Mouse (Mus musculus) ES-E14 (cell line): ENCODE measurements around the gene Fscn1. TPM values are rescaled to one million over a fixed set of nuclear protein-coding genes. Genes with fewer than 3 reads are reported as not detected.

Source experiments
- DNase-seq: peaks from one replicate; pipeline ENCODE4 v3.0.0-alpha.2; 2013; ENCODE audit warnings: low read depth, low spot score
- H3K27ac ChIP-seq: 2 replicates; pipeline ENCODE4 v1.5.1; 2012; ENCODE audit warnings: low read depth, mild to moderate bottlenecking, low read length, moderate library complexity, mixed read lengths; ENCODE audit not compliant: poor library complexity, insufficient read depth, severe bottlenecking
- H3K36me3 ChIP-seq: 2 replicates; pipeline ENCODE4 v1.6.1; 2012; ENCODE audit warnings: mild to moderate bottlenecking, low read length, moderate library complexity, mixed read lengths; ENCODE audit not compliant: control insufficient read depth, poor library complexity, insufficient read depth, severe bottlenecking
- H3K4me1 ChIP-seq, 2 experiments: fragments of 150-350 bp in 1 of 2; sonication (generic) in 1 of 2; 2 replicates each; pipeline ENCODE4 v1.6.1; 2012; ENCODE audit warnings: low read length in 2 of 2, mild to moderate bottlenecking in 1 of 2, mixed read lengths in 1 of 2; ENCODE audit not compliant: control insufficient read depth in 2 of 2, insufficient read depth in 2 of 2, poor library complexity in 1 of 2
- H3K4me3 ChIP-seq, 2 experiments: fragments of 150-350 bp in 1 of 2; sonication (generic) in 1 of 2; 2 replicates each; pipeline ENCODE4 v1.5.1; 2012; ENCODE audit warnings: low read length in 2 of 2, low read depth in 1 of 2, mild to moderate bottlenecking in 1 of 2, mixed read lengths in 1 of 2; ENCODE audit not compliant: insufficient read depth in 1 of 2, poor library complexity in 1 of 2, severe bottlenecking in 1 of 2
- H3K9ac ChIP-seq: 2 replicates; pipeline ENCODE4 v1.6.1; 2012; ENCODE audit warnings: low read depth, mild to moderate bottlenecking, low read length, mixed read lengths; ENCODE audit not compliant: poor library complexity, insufficient read depth, severe bottlenecking
- H3K9me3 ChIP-seq: fragments of 150-350 bp; sonication (generic); 2 replicates; pipeline ENCODE4 v1.6.1; 2012; ENCODE audit warnings: low read depth, mild to moderate bottlenecking, low read length; ENCODE audit not compliant: control insufficient read depth, insufficient read depth
- CHD2 ChIP-seq: IDR thresholded peaks from 2 replicates; pipeline ENCODE4 v1.6.1; 2014; ENCODE audit warnings: mild to moderate bottlenecking, low read depth, low read length, inconsistent platforms
- HCFC1 ChIP-seq: IDR thresholded peaks from 2 replicates; pipeline ENCODE4 v1.6.1; 2012; ENCODE audit warnings: low read length, inconsistent platforms, borderline replicate concordance; ENCODE audit not compliant: insufficient read depth
- MAFK ChIP-seq: IDR thresholded peaks from 2 replicates; pipeline ENCODE4 v1.6.1; 2014; ENCODE audit warnings: mild to moderate bottlenecking, low read depth, low read length, inconsistent platforms; ENCODE audit not compliant: insufficient read depth
- ZC3H11A ChIP-seq: IDR thresholded peaks from 2 replicates; pipeline ENCODE4 v1.6.1; 2012; ENCODE audit warnings: low read depth, mild to moderate bottlenecking, inconsistent platforms, low read length, borderline replicate concordance
- ZNF384 ChIP-seq: IDR thresholded peaks from 2 replicates; pipeline ENCODE4 v1.6.1; 2012; ENCODE audit warnings: low read depth, low read length, inconsistent platforms
- in situ Hi-C, 2 experiments: fragments of 600-800 bp; cut with MboI; formaldehyde crosslinking; loops; one replicate each; pipeline ENCODE4 v1.15.1; 2025; ENCODE audit warnings: low sequenced_read_pairs in 2 of 2, inconsistent platforms in 1 of 2; ENCODE audit not compliant: unreplicated experiment in 2 of 2
- total RNA-seq: library from RNA; depleted of rRNA; stranded (reverse); fragments of 300-350 nt; gene quantifications from 2 replicates; pipeline ENCODE4 v1.2.3, GENCODE M21; 2012

Gene Fscn1
- total RNA-seq, 1 experiment, result 310 TPM

DNA sequence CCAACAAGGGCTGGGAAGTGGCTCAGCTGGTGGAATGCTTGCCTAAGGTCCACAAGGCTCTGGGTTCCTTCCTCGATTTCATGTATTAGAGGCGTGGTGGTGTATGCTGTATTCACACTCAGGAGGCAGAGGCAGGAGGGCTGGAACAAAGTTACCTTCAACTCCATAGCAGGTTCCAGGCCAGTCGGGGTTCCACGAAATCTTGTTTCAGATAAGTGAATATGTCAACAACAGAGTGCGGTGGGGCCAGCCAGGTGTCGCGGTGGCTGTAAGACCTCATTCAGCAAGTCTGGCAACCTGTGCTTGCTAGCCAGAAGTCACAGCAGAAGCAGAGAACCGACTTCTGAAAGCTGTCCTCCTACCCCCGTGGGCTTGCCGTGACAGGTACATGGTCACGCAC, 44.9 kb upstream of the Fscn1 start:
- no peak for TF ChIP-seq HCFC1
- no peak for TF ChIP-seq MAFK
- no peak for TF ChIP-seq CHD2
- TF ChIP-seq ZNF384, result no peak
- TF ChIP-seq ZC3H11A, result no peak
- no peak for DNase-seq

GRCm38 (mm10) chr5:142916593-142916992, 43.5 kb upstream of the Fscn1 start:
- Histone ChIP-seq H3K4me3 (no peak overlapping the region), H3K36me3 (no peaks in the 10 kb centered on the region), H3K9me3 (no peaks in the 10 kb centered on the region), H3K9ac (no peak overlapping the region), H3K27ac (no peak overlapping the region), H3K4me1 (peaks cover 4 to 22% of the 10 kb centered on the region in 2 experiments; a peak in 3 of 4 replicates)
- no peak for DNase-seq
- in situ Hi-C loops, result no loop called here
- TF ChIP-seq MAFK, result no peak
- TF ChIP-seq ZNF384, result no peak
- TF ChIP-seq ZC3H11A, result no peak
- no peak for TF ChIP-seq CHD2
- no peak for TF ChIP-seq HCFC1

More for the DNA sequence above, 44.9 kb upstream of the Fscn1 start:
- Histone ChIP-seq H3K9ac (no peak overlapping the region), H3K9me3 (no peaks in the 10 kb centered on the region), H3K36me3 (no peaks in the 10 kb centered on the region), H3K4me3 (no peak overlapping the region), H3K4me1 (peaks cover 0 to 18% of the 10 kb centered on the region in 2 experiments; a peak in 2 of 4 replicates), H3K27ac (no peak overlapping the region)
- in situ Hi-C loops, result no loop called here

DNA sequence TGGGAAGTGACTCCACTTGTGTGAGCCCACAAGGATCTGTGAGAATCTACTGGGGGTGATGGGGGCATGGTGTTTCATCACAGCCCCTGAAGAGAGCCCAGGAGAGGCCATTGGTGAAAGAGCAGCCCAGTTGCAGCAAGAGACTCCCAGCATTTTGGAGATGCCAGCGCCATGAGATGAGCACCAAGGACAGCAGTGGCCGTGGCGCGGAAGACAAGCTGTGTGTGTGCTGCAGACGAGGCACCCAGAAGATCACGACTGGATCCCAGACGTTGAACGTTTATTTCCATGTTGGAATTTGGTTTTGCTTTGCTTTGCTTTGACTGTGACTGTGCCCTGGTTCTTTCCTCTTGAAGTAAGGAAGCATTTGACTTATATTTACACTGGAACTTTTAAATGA, 42.7 kb upstream of the Fscn1 start:
- in situ Hi-C loops, result no loop called here
- peaks cover 4 to 23% of the 10 kb centered on the region in 2 experiments; a peak in 3 of 4 replicates for H3K4me1 ChIP-seq

GRCm38 (mm10) chr5:142920311-142921073, 39.7 kb upstream of the Fscn1 start:
- H3K9ac ChIP-seq, result 0 out of 2 replicates have a peak overlapping the region, but pooled peaks have one; percentile 12
- H3K9me3 ChIP-seq, result no peaks in the 10 kb centered on the region
- DNase-seq, result no peak
- H3K27ac ChIP-seq, result peak overlapping the region; percentile 77
- TF ChIP-seq ZNF384, result no peak
- no peak for TF ChIP-seq HCFC1
- no peak for TF ChIP-seq MAFK
- peaks cover 7 to 32% of the 10 kb centered on the region in 2 experiments; a peak in 3 of 4 replicates for H3K4me1 ChIP-seq
- in situ Hi-C loops, result no loop called here
- no peak overlapping the region for H3K4me3 ChIP-seq
- no peaks in the 10 kb centered on the region for H3K36me3 ChIP-seq

More for the DNA sequence above, 42.7 kb upstream of the Fscn1 start:
- Histone ChIP-seq H3K36me3 (no peaks in the 10 kb centered on the region), H3K27ac (no peak overlapping the region), H3K4me3 (no peak overlapping the region), H3K9me3 (no peaks in the 10 kb centered on the region), H3K9ac (no peak overlapping the region)
- DNase-seq, result no peak
- no peak for TF ChIP-seq MAFK
- TF ChIP-seq HCFC1, result no peak
